Mouse (Mus musculus) kidney, embryonic 15.5 days (tissue): ENCODE measurements at regions not wholly inside any gene's neighbourhood (a gene's known extent, or its start where the extent isn't known, plus 50 kb on each side); places are given as distances from the start of the nearest gene placed in this dataset.

Source experiments
- ATAC-seq: fragments of 200-750 bp; cut with Nextera tagmentation; replicated peaks from 2 replicates; pipeline ENCODE4 v1.8.0; 2017; ENCODE audit warnings: moderate TSS enrichment; ENCODE audit not compliant: low FRiP score
- H3K27ac ChIP-seq: fragments of 300-500 bp; sonication (generic); 2 replicates; pipeline ENCODE4 v1.5.1; 2015; ENCODE audit warnings: mild to moderate bottlenecking, inconsistent platforms
- H3K27me3 ChIP-seq: fragments of 300-500 bp; sonication (generic); 2 replicates; pipeline ENCODE4 v1.6.1; 2015; ENCODE audit warnings: inconsistent platforms
- H3K36me3 ChIP-seq: fragments of 300-500 bp; sonication (generic); 2 replicates; pipeline ENCODE4 v1.6.1; 2015; ENCODE audit warnings: inconsistent platforms
- H3K4me1 ChIP-seq: fragments of 300-500 bp; sonication (generic); 2 replicates; pipeline ENCODE4 v1.6.1; 2015; ENCODE audit warnings: inconsistent platforms
- H3K4me2 ChIP-seq: fragments of 300-500 bp; sonication (generic); 2 replicates; pipeline ENCODE4 v1.6.1; 2015; ENCODE audit warnings: moderate library complexity, mild to moderate bottlenecking, inconsistent platforms
- H3K4me3 ChIP-seq: fragments of 300-500 bp; sonication (generic); replicated peaks from 2 replicates; pipeline ENCODE4 v1.5.1; 2015; ENCODE audit warnings: mild to moderate bottlenecking, inconsistent platforms
- H3K9ac ChIP-seq: fragments of 300-500 bp; sonication (generic); 2 replicates; pipeline ENCODE4 v1.6.1; 2015; ENCODE audit warnings: mild to moderate bottlenecking, inconsistent platforms
- H3K9me3 ChIP-seq: fragments of 300-500 bp; sonication (generic); replicated peaks from 2 replicates; pipeline ENCODE4 v1.6.1; 2016; ENCODE audit warnings: inconsistent platforms
- WGBS: fragments of 180-500 bp; shearing (Covaris S2); methylation state at CpG from one replicate; pipeline ENCODE4 v1.1.7; 2015; ENCODE audit warnings: mixed read lengths; 5-methylcytosine and 5-hydroxymethylcytosine counted together

DNA sequence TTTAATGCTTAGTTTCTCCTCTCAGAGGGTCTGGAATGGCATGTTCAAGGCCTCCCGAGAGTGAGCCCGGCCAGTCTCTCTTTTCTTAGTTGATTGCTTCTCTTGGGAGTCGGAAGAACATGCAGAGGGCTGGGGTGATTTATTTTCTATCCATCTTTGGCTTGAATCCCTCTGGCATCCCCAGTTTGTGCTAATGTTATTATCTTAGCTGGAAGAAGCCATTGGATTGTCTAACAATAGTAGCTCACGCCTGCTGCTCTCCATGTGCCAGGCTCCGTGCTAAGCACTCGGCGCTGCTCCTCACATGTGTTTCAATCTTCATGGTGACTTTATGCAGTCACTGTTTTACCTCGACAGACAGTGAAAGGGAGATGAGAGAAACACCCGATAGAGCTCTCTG, 160.8 kb downstream of the Zfp706 start:
- Histone ChIP-seq H3K4me1 (no peaks in the 10 kb centered on the region; the same call in 1 of the 2 replicates), H3K4me2 (no peak overlapping the region), H3K9me3 (no peaks in the 10 kb centered on the region), H3K27me3 (no peaks in the 10 kb centered on the region), H3K27ac (no peak overlapping the region), H3K4me3 (no peak overlapping the region), H3K36me3 (no peaks in the 10 kb centered on the region), H3K9ac (no peak overlapping the region)
- WGBS, result 80% methylated on average over 9 of the region's 9 CpGs
- no peak for ATAC-seq
